Comparison of ENCODE assay signal across 18 mouse cellular contexts in genomic region chr14:25031756-25032680, GRCm38 (mm10).
A peak's percentile ranks its signal among the peaks of the same experiment; 100 is the strongest.
DNase-seq lines count a peak whose midpoint lies in the region; ATAC-seq and TF ChIP-seq lines count a peak whose summit lies in the region.
"Had no signal": no experiment of that assay in that cellular context is flagged by ENCODE, and none has a peak within 500 bp of the region (broad histone marks: within the 10 kb centered on the region; RNA-seq: fewer than 3 reads in every experiment).

No protein-coding gene starts in this region.

- 88% methylated on average over 12 of the region's 12 CpGs for WGBS in midbrain, embryonic 10.5 days
- 72% methylated on average over 12 of the region's 12 CpGs for WGBS in midbrain, postnatal 0 days
- WGBS in embryonic facial prominence, embryonic 12.5 days, result 63% methylated on average over 12 of the region's 12 CpGs
- 53% methylated on average over 12 of the region's 12 CpGs for WGBS in stomach, postnatal 0 days

- TF ChIP-seq CTCF in midbrain, postnatal 0 days (IDR thresholded peaks at IDR 0.05), result no peak; the same call in 1 of the 2 replicates
- TF ChIP-seq CTCF in stomach, postnatal 0 days (IDR thresholded peaks at IDR 0.05; ENCODE audit: low read depth), result peak; percentile 28; the same call in 1 of the 2 replicates

- no peak for ATAC-seq in midbrain, postnatal 0 days (ENCODE audit: low FRiP score)
- no peak for ATAC-seq in embryonic facial prominence, embryonic 12.5 days (ENCODE audit: insufficient number of reproducible peaks, insufficient read depth, low FRiP score, low TSS enrichment)
- ATAC-seq in stomach, postnatal 0 days (ENCODE audit: low FRiP score, low TSS enrichment), result no peak
- ATAC-seq: hindbrain, postnatal 0 days; Patski had no signal

- no peak for DNase-seq in midbrain, embryonic 10.5 days (ENCODE audit: low spot score)
- no peak for DNase-seq in midbrain, postnatal 0 days (ENCODE audit: low spot score)
- DNase-seq in layer of hippocampus, adult 9-11 months, result peak; percentile 73
- no peak for DNase-seq in stomach, postnatal 0 days (ENCODE audit: low spot score)
- no peak for DNase-seq in urinary bladder, postnatal 25 days (ENCODE audit: low spot score)
- DNase-seq in gastrocnemius, adult 8-10 months (ENCODE audit: low spot score in 2 of 2), result no peak
- DNase-seq: adrenal gland, adult 8-10 months; cerebellum, postnatal 14 days; heart, adult 18-20 months; kidney, adult 2 months; kidney, postnatal 4 days; lung, postnatal 14 days had no signal

- H3K4me3 ChIP-seq in midbrain, embryonic 10.5 days, result no peak overlapping the region
- H3K4me3 ChIP-seq in midbrain, postnatal 0 days (ENCODE audit: low read depth, low read length), result no peak overlapping the region
- H3K4me3 ChIP-seq in embryonic facial prominence, embryonic 12.5 days, result no peak overlapping the region
- H3K4me3 ChIP-seq in stomach, postnatal 0 days (ENCODE audit: low read depth, low read length), result no peak overlapping the region
- H3K4me3 ChIP-seq: liver, embryonic 15.5 days; midbrain, embryonic 12.5 days; neural tube, embryonic 12.5 days had no signal

- H3K9me3 ChIP-seq in midbrain, embryonic 10.5 days (replicated peaks), result no peaks in the 10 kb centered on the region
- no peaks in the 10 kb centered on the region for H3K9me3 ChIP-seq in midbrain, postnatal 0 days (ENCODE audit: low read length)
- no peaks in the 10 kb centered on the region for H3K9me3 ChIP-seq in embryonic facial prominence, embryonic 12.5 days
- no peaks in the 10 kb centered on the region for H3K9me3 ChIP-seq in stomach, postnatal 0 days (ENCODE audit: control insufficient read depth, low read length)
- H3K9me3 ChIP-seq: liver, embryonic 15.5 days; midbrain, embryonic 12.5 days; neural tube, embryonic 12.5 days had no signal

- H3K4me2 ChIP-seq in midbrain, postnatal 0 days (ENCODE audit: low read depth, low read length, poor library complexity, severe bottlenecking), result no peak overlapping the region
- H3K4me2 ChIP-seq in embryonic facial prominence, embryonic 12.5 days (replicated peaks), result no peak overlapping the region
- H3K4me2 ChIP-seq in stomach, postnatal 0 days (replicated peaks; ENCODE audit: low read depth), result no peak overlapping the region
- H3K4me2 ChIP-seq: liver, embryonic 15.5 days; midbrain, embryonic 12.5 days; neural tube, embryonic 12.5 days had no signal

- H3K27ac ChIP-seq in midbrain, embryonic 10.5 days (replicated peaks), result peak overlapping the region; percentile 30; the same call in 1 of the 2 replicates
- H3K27ac ChIP-seq in midbrain, postnatal 0 days (ENCODE audit: low read depth, low read length), result no peak overlapping the region
- peak overlapping the region; percentile 65 for H3K27ac ChIP-seq in embryonic facial prominence, embryonic 12.5 days
- peak overlapping the region; percentile 45 for H3K27ac ChIP-seq in stomach, postnatal 0 days (replicated peaks)
- H3K27ac ChIP-seq: hindbrain, postnatal 0 days; liver, embryonic 15.5 days; midbrain, embryonic 12.5 days had no signal

- no peaks in the 10 kb centered on the region for H3K36me3 ChIP-seq in midbrain, embryonic 10.5 days
- no peaks in the 10 kb centered on the region for H3K36me3 ChIP-seq in midbrain, postnatal 0 days (ENCODE audit: insufficient read depth, low read length)
- no peaks in the 10 kb centered on the region for H3K36me3 ChIP-seq in embryonic facial prominence, embryonic 12.5 days
- no peaks in the 10 kb centered on the region for H3K36me3 ChIP-seq in stomach, postnatal 0 days (ENCODE audit: control insufficient read depth, insufficient read depth, low read length)
- H3K36me3 ChIP-seq: liver, embryonic 15.5 days; midbrain, embryonic 12.5 days; neural tube, embryonic 12.5 days had no signal

- H3K27me3 ChIP-seq in midbrain, embryonic 10.5 days (ENCODE audit: low read depth, poor library complexity, severe bottlenecking), result no peaks in the 10 kb centered on the region
- no peaks in the 10 kb centered on the region for H3K27me3 ChIP-seq in midbrain, postnatal 0 days (ENCODE audit: insufficient read depth, low read length)
- H3K27me3 ChIP-seq in embryonic facial prominence, embryonic 12.5 days, result no peaks in the 10 kb centered on the region
- no peaks in the 10 kb centered on the region for H3K27me3 ChIP-seq in stomach, postnatal 0 days (ENCODE audit: control insufficient read depth, insufficient read depth, low read length)
- H3K27me3 ChIP-seq: liver, embryonic 15.5 days; midbrain, embryonic 12.5 days; neural tube, embryonic 12.5 days had no signal

- no peak for TF ChIP-seq EP300 in stomach, postnatal 0 days (optimal IDR thresholded peaks at IDR 0.05)

- no peak overlapping the region for H3K9ac ChIP-seq in midbrain, postnatal 0 days (replicated peaks; ENCODE audit: low read length, poor library complexity, severe bottlenecking)
- no peak overlapping the region for H3K9ac ChIP-seq in embryonic facial prominence, embryonic 12.5 days
- no peak overlapping the region for H3K9ac ChIP-seq in stomach, postnatal 0 days (ENCODE audit: low read length)
- H3K9ac ChIP-seq: liver, embryonic 15.5 days; midbrain, embryonic 12.5 days; neural tube, embryonic 12.5 days had no signal

- peaks cover 11% of the 10 kb centered on the region; the same call in 1 of the 2 replicates for H3K4me1 ChIP-seq in midbrain, embryonic 10.5 days
- no peaks in the 10 kb centered on the region for H3K4me1 ChIP-seq in midbrain, postnatal 0 days (ENCODE audit: insufficient read depth, low read length)
- peaks cover 13% of the 10 kb centered on the region; the same call in 1 of the 2 replicates for H3K4me1 ChIP-seq in embryonic facial prominence, embryonic 12.5 days
- H3K4me1 ChIP-seq in stomach, postnatal 0 days (replicated peaks; ENCODE audit: control insufficient read depth, insufficient read depth), result no peaks in the 10 kb centered on the region
- H3K4me1 ChIP-seq: liver, embryonic 15.5 days had no signal
